Mouse (Mus musculus): Measurements from ENCODE around the gene Thap11. TPM values are rescaled to one million over a fixed set of nuclear protein-coding genes. Genes with fewer than 3 reads are reported as not detected.

Gene Thap11
- total RNA-seq, 2 experiments from 2014 or later = 19.6 to 22.7 TPM

DNA sequence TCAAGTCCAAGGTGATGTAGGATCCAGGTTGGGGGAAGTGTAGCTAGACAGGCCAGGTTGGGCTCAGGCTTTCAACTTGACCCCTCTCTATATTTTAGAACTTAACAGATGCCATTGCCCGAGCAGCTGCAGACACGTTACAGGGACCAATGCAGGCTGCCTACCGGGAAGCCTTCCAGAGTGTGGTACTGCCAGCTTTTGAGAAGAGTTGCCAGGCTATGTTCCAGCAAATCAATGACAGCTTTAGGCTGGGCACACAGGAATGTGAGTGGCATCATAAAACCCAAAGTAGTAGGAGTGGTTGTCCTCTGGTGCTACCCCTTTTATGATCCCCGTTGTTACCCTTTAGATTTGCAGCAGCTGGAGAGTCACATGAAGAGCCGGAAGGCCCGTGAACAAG is 35.9 kb downstream of the Thap11 start:
- DNase-seq = peak; percentile 59

DNA sequence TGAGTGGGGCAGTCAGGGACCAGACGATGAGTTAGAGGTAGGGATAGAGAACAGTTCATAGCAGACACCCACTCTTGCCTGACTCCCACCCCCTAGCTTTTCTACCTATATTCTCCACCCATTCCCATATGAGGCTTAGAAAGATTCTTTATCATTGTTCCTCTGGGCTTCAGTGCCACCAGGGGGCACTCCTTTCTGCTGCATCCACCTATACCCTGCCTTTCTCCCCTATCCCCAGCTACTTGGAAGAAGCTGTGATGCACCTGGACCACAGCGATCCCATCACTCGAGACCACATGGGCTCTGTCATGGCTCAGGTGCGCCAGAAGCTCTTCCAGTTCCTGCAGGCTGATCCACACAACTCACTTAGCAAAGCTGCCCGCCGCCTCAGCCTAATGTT is 37.5 kb downstream of the Thap11 start:
- intact Hi-C loops (cut with DNase I; ENCODE audit: low total_unique reads) = no loop called here
- no peak for DNase-seq

More for the DNA sequence above, 35.9 kb downstream of the Thap11 start:
- intact Hi-C loops (cut with DNase I; ENCODE audit: low total_unique reads) = no loop called here

DNA sequence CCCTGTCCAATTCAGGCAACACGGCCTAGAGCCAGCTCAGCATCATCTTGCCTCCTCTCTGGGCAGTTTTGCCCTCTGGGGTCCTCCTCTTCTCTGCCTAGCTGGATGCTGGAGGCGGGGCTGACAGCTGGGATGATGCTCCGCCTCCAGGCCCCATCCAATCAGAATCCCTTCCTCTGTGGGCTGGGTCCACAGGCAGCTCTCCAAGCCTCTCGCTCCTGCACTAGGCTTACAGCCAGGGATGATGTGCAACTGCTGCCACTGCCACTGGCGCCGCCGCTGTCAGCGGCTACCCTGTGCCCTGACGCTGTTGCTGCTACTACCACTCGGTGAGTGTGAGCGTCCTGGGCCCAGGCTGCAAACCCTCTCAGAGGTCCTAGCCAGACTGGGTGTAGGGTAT is 38.4 kb downstream of the Thap11 start, which contains the start of gene Nrn1l:
Nrn1l (plus strand) TSS at position 229 of the 400 bp plus-strand sequence.
- intact Hi-C loops (cut with DNase I; ENCODE audit: low total_unique reads) = no loop called here

DNA sequence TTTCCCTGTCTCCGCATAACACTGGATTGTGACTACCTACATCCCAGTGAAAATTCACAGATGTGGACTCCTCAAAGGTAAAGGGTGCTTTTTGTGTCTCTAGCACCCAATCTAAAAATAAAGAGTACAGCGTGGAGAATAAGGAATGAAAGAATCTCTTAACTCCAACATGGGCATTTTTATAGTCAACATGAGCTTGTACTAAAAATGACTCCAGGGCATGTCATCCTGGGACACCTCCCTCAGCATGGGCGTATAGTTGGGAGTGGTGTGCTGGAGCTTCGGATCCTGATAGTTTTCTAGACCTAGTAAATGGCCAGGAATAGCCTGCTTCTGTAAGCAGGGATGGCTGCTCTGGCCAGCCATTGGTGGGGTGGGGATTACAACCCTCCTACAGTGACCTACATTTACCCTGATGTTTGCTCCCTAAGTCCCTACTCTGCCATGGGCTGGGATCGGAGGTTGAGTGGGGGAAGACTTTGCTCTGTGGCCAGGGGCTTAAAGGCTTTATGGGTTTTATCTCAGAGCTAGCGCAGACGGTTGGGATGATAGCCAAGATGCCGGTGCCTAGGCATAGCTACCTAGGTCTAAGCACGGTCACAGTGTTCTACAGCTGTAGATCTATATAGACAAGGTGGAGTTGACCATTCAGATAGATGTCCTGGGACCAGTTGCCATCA is 43.0 kb downstream of the Thap11 start:
- intact Hi-C loops (cut with DNase I; ENCODE audit: low total_unique reads) = no loop called here
- DNase-seq = no peak

More for the DNA sequence above, 38.4 kb downstream of the Thap11 start, which contains the start of gene Nrn1l:
- peak; percentile 86 for DNase-seq

DNA sequence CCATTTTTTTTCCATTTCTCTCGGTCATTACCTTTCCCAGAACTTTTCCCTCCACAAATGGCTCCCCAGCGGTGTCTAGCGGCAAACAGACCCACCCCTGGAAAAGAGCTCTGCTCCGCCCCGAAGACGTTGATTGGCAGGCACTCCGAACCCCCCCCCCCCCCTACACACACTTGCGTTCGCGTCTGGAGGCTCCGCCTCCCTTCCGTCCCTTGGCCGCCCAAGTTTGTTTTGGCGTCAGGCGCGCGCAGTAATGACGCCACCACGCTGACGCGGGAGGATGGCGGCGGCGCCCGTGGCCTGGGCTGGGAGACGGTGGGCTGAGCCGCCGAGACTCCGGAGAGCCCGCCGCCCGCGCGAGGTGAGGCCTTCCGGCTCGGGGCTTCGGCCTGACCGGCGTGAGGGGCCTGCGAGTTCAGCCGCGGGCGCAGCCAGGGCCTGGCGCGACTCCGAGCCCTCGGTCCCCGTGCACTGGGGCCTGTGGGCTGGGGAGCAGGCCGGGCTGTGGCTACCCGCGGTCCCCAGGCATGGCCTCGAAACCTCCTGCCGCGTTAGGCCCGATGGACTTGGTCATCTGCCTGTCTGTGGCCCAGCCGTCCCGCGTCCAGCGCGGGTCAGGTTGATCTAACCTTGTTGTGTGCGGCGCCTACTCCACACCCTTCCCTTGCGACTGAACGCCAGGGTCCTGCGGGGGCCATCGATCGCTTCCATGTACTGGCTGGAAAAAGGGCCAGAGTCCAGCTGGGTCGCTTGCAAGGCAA is 45.4 kb downstream of the Thap11 start, which contains the start of gene Pskh1:
Pskh1 (plus strand) TSS at position 262 of the 761 bp plus-strand sequence.
- DNase-seq = peak; percentile 91
- intact Hi-C loops (cut with DNase I; ENCODE audit: low total_unique reads) = no loop called here

DNA sequence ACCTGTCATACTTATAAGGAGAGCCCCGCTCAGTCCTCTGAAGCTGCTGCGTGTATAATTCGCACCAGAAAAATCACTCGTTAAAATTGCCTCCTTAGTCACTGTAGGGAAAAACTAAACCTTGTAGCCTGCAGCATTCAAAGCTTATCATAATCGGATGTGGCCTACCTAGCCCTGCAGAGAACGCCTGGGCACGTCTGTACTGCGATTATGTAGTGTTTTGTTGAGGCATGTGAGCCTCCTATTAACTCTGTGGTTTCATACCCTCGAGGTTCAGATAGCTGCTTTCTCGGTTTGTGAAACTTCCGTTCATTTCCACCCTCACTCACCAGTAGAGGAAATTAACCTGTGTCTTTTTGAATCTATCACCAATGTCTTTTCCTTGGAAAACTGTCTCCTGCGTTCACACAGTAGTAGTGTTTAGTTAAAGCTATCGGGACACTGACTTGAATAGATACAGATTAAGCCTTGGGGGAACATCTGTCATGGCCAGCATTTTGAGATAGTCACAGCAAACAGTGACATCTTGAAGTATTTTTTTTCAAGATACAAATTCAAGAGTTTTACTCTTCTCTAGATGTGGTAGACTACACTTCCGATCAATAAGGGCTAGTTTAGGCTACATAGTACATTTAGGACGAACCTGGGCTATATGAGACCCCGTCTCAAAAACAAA is 46.1 kb downstream of the Thap11 start:
- no peak for DNase-seq
- intact Hi-C loops (cut with DNase I; ENCODE audit: low total_unique reads) = no loop called here

Other genes with a start within 250 kb of the Thap11 start
- gene Ripor1, start 249.9 kb upstream of the Thap11 start, total RNA-seq (2021) = 10 to 100 TPM; 18.9 to 20.6 TPM
- 10 to 100 TPM; 34.5 TPM for gene Ctcf, start 218.6 kb upstream of the Thap11 start, total RNA-seq (2021)
- gene Agrp, start 217.7 kb upstream of the Thap11 start, total RNA-seq (2021) = 1 to 10 TPM in 1 of 2 experiments, under 1 TPM in 1; 0.73 to 1.7 TPM
- gene Carmil2, start 168.9 kb upstream of the Thap11 start, total RNA-seq (2021) = under 1 TPM; 0.18 to 0.35 TPM
- 10 to 100 TPM in 1 of 2 experiments, 1 to 10 TPM in 1; 9.2 to 10.3 TPM for gene Acd, start 154.0 kb upstream of the Thap11 start, total RNA-seq (2021)
- gene Pard6a, start 154.0 kb upstream of the Thap11 start, total RNA-seq (2021) = 1 to 10 TPM; 5.2 to 7.0 TPM
- not detected for gene 4933405L10Rik, start 147.5 kb upstream of the Thap11 start, total RNA-seq (2021)
- 1 to 10 TPM; 1.6 to 1.7 TPM for gene Enkd1, start 146.9 kb upstream of the Thap11 start, total RNA-seq (2021)
- gene Gfod2, start 96.5 kb upstream of the Thap11 start, total RNA-seq (2021) = 1 to 10 TPM; 7.8 to 7.9 TPM
- gene Ranbp10, start 27.8 kb upstream of the Thap11 start, total RNA-seq (2021) = 10 to 100 TPM; 20.1 to 20.2 TPM
- not detected for gene Tsnaxip1, start 27.4 kb upstream of the Thap11 start, total RNA-seq (2021)
- 1 to 10 TPM; 1.9 to 3.9 TPM for gene Cenpt, start 1.9 kb upstream of the Thap11 start, total RNA-seq (2021)
- gene Nutf2, start 5.4 kb downstream of the Thap11 start, total RNA-seq (2021) = 10 to 100 TPM; 63.8 to 66.0 TPM
- 10 to 100 TPM; 21.1 to 21.5 TPM for gene Edc4, start 25.7 kb downstream of the Thap11 start, total RNA-seq (2021)
- under 1 TPM in 1 of 2 experiments, not detected in 1; 0.69 TPM for gene Nrn1l, start 38.4 kb downstream of the Thap11 start, total RNA-seq (2021)
- 10 to 100 TPM; 12.8 to 13.8 TPM for gene Pskh1, start 45.3 kb downstream of the Thap11 start, total RNA-seq (2021)
- gene Ctrl, start 78.7 kb downstream of the Thap11 start, total RNA-seq (2021) = not detected
- gene Psmb10, start 83.3 kb downstream of the Thap11 start, total RNA-seq (2021) = 10 to 100 TPM; 19.3 to 20.9 TPM
- gene Lcat, start 88.2 kb downstream of the Thap11 start, total RNA-seq (2021) = under 1 TPM; 0.21 to 0.29 TPM
- gene Slc12a4, start 111.0 kb downstream of the Thap11 start, total RNA-seq (2021) = 10 to 100 TPM; 12.1 to 19.1 TPM
- not detected for gene Dpep3, start 124.3 kb downstream of the Thap11 start, total RNA-seq (2021)
- gene Dus2, start 136.2 kb downstream of the Thap11 start, total RNA-seq (2021) = 10 to 100 TPM in 1 of 2 experiments, 1 to 10 TPM in 1; 9.4 to 10.4 TPM
- not detected for gene Dpep2nb, start 150.8 kb downstream of the Thap11 start, total RNA-seq (2021)
- gene Ddx28, start 156.8 kb downstream of the Thap11 start, total RNA-seq (2021) = 1 to 10 TPM; 9.5 to 9.7 TPM
- gene Nfatc3, start 203.7 kb downstream of the Thap11 start, total RNA-seq (2021) = 10 to 100 TPM; 18.4 to 22.0 TPM